Mouse (Mus musculus) kidney, adult 11 months (tissue): ENCODE measurements around the gene Fam25c.

Experiments
- DNase-seq: peaks from one replicate; pipeline ENCODE4 v3.0.0; 2022

Gene Fam25c

GRCm38 (mm10) chr14:34363490-34364253, 8.4 kb upstream of the Fam25c start:
- DNase-seq = peak; percentile 73

GRCm38 (mm10) chr14:34362726-34363445, 7.7 kb upstream of the Fam25c start:
- DNase-seq = peak; percentile 84

GRCm38 (mm10) chr14:34362135-34362534, 6.9 kb upstream of the Fam25c start:
- DNase-seq = no peak

GRCm38 (mm10) chr14:34360251-34360650, 5.0 kb upstream of the Fam25c start:
- peak; percentile 54 for DNase-seq

GRCm38 (mm10) chr14:34359676-34360244, 4.5 kb upstream of the Fam25c start:
- DNase-seq = no peak

- peak; percentile 90 for DNase-seq
Observed at GRCm38 (mm10) chr14:34357671-34358455, 2.6 kb upstream of the Fam25c start.

- DNase-seq = peak; percentile 72
Observed at GRCm38 (mm10) chr14:34354456-34354855, 777 bp downstream of the Fam25c start.

- no peak for DNase-seq
Observed at GRCm38 (mm10) chr14:34353326-34353725, 1.9 kb downstream of the Fam25c start.

- no peak for DNase-seq
Observed at GRCm38 (mm10) chr14:34352523-34352922, 2.7 kb downstream of the Fam25c start.

- DNase-seq = no peak
Observed at GRCm38 (mm10) chr14:34351660-34352059, 3.6 kb downstream of the Fam25c start.

GRCm38 (mm10) chr14:34349007-34349406, 6.2 kb downstream of the Fam25c start:
- DNase-seq = peak; percentile 55

GRCm38 (mm10) chr14:34348301-34348700, 6.9 kb downstream of the Fam25c start:
- no peak for DNase-seq

GRCm38 (mm10) chr14:34347084-34347483, 8.1 kb downstream of the Fam25c start:
- DNase-seq = no peak

GRCm38 (mm10) chr14:34345771-34346566, 9.3 kb downstream of the Fam25c start:
- no peak for DNase-seq

GRCm38 (mm10) chr14:34344361-34344760, 10.9 kb downstream of the Fam25c start:
- no peak for DNase-seq

GRCm38 (mm10) chr14:34343078-34343477, 12.2 kb downstream of the Fam25c start:
- DNase-seq = no peak

- no peak for DNase-seq
Observed at GRCm38 (mm10) chr14:34341993-34342392, 13.2 kb downstream of the Fam25c start.

- DNase-seq = no peak
Observed at GRCm38 (mm10) chr14:34339446-34339845, 15.8 kb downstream of the Fam25c start.

- DNase-seq = no peak
Observed at GRCm38 (mm10) chr14:34332476-34332875, 22.8 kb downstream of the Fam25c start.

- peak; percentile 63 for DNase-seq
Observed at GRCm38 (mm10) chr14:34331886-34332285, 23.3 kb downstream of the Fam25c start.

- no peak for DNase-seq
Observed at GRCm38 (mm10) chr14:34330657-34331158, 24.5 kb downstream of the Fam25c start.

- DNase-seq = no peak
Observed at GRCm38 (mm10) chr14:34327618-34328017, 27.6 kb downstream of the Fam25c start.
